Mouse (Mus musculus): Measurements from ENCODE around the gene Scaf1. TPM values are rescaled to one million over a fixed set of nuclear protein-coding genes. Genes with fewer than 3 reads are reported as not detected.
"Not testable (repeated sequence)": the region's sequence is repeated elsewhere in the genome, so short reads cannot be mapped to it uniquely, and the experiment has no call there.

Scaf1 gene
- polyA plus RNA-seq, 2 experiments: 11.0 to 16.9 TPM

DNA sequence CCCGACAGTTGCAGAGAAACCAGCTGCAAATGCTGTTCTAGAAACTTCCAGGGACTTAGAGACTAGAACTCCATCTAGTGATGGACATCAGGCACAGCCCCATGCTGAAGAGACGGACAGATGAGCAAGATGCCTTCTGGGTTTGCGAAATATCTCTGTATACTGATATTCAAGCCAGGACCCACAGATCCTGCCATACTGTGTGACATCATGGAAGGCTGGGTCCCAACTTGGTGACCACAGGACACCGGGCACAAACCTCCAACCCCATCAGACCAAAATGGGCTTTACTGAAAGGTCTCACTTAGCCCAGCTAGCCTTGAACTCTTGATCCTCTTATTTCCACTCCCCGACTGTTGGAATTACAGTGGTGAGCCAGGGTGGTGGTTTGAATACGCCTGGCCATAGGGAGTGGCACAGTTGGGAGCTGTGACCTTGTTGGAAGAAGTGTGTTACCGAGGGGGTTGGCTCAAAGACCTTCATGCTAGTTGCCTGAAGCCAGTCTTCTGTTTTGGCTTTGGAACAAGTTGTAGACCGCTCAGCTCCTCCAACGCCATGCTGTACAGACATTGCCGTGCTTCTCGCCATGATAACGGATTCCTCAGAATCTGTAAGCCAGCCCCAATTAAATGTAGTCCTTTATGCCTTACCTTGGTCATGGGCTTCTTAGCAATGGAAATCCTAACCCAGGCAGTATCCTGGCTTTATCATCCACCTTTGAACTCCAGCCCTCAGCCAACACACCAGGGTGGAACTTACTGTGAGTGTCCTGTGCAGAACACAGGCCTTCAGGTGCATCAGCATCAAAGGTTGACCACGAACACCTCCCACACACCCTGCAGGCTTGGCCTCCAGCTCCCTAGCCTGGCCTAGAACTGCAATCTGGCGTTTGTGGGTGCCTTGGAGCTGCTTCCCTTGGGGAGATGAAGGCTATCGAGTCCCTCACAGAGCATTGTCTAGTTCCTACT lies 8.4 kb upstream of the Scaf1 start:
- H3K9ac ChIP-seq (replicated peaks): no peak overlapping the region
- H3K36me3 ChIP-seq (replicated peaks; ENCODE audit: control insufficient read depth, insufficient read depth, low read depth): peaks cover 8% of the 10 kb centered on the region; the same call in 1 of the 2 replicates
- H3K4me2 ChIP-seq (ENCODE audit: low read depth): no peak overlapping the region
- H3K4me1 ChIP-seq (replicated peaks; ENCODE audit: control insufficient read depth in 2 of 2, insufficient read depth in 2 of 2, low read length in 1 of 2): 0 out of 4 replicates have a peak, but pooled peaks cover 0 to 3% of the 10 kb centered on the region in 2 experiments
- 69% methylated on average over 15 of the region's 15 CpGs for WGBS (ENCODE audit: insufficient replicate concordance)
- DNase-seq (ENCODE audit: low read depth in 3 of 3, low spot score in 3 of 3): no peak
- TF ChIP-seq EP300 (IDR thresholded peaks at IDR 0.05; ENCODE audit: low read depth) (no peak), CTCF (IDR thresholded peaks at IDR 0.05; ENCODE audit: low read depth) (no peak)
- no peak for ATAC-seq (ENCODE audit: insufficient read depth)
- no peak overlapping the region for H3K27ac ChIP-seq
- peaks cover under 1% of the 10 kb centered on the region; the same call in 1 of the 2 replicates for H3K27me3 ChIP-seq (ENCODE audit: control insufficient read depth, insufficient read depth, low read length)
- no peak overlapping the region for H3K4me3 ChIP-seq (ENCODE audit: insufficient read depth in 1 of 2, low read depth in 2 of 2, low read length in 2 of 2)
- H3K9me3 ChIP-seq (ENCODE audit: control insufficient read depth, low read length): no peaks in the 10 kb centered on the region

- not testable (repeated sequence) for H3K36me3 ChIP-seq (replicated peaks; ENCODE audit: control insufficient read depth, insufficient read depth, low read depth); H3K9me3 ChIP-seq (ENCODE audit: control insufficient read depth, low read length); H3K4me1 ChIP-seq (replicated peaks; ENCODE audit: control insufficient read depth in 2 of 2, insufficient read depth in 2 of 2, low read length in 1 of 2); H3K9ac ChIP-seq (replicated peaks); H3K4me3 ChIP-seq (ENCODE audit: insufficient read depth in 1 of 2, low read depth in 2 of 2, low read length in 2 of 2); H3K27ac ChIP-seq; ATAC-seq (ENCODE audit: insufficient read depth); H3K27me3 ChIP-seq (ENCODE audit: control insufficient read depth, insufficient read depth, low read length); H3K4me2 ChIP-seq (ENCODE audit: low read depth); DNase-seq (ENCODE audit: low read depth in 3 of 3, low spot score in 3 of 3)
- TF ChIP-seq CTCF (IDR thresholded peaks at IDR 0.05; ENCODE audit: low read depth): peak; percentile 49
- 53% methylated on average over 5 of the region's 5 CpGs for WGBS (ENCODE audit: insufficient replicate concordance)
Measured at GRCm38 (mm10) chr7:45023711-45024110, 7.5 kb upstream of the Scaf1 start.

- no peak for TF ChIP-seq CTCF (IDR thresholded peaks at IDR 0.05; ENCODE audit: low read depth)
- TF ChIP-seq EP300 (IDR thresholded peaks at IDR 0.05; ENCODE audit: low read depth): no peak
- Histone ChIP-seq H3K27ac (no peak overlapping the region), H3K4me3 (ENCODE audit: insufficient read depth in 1 of 2, low read depth in 2 of 2, low read length in 2 of 2) (no peak overlapping the region), H3K27me3 (ENCODE audit: control insufficient read depth, insufficient read depth, low read length) (peaks cover 13% of the 10 kb centered on the region; the same call in 1 of the 2 replicates), H3K9ac (replicated peaks) (no peak overlapping the region), H3K4me1 (replicated peaks; ENCODE audit: control insufficient read depth in 2 of 2, insufficient read depth in 2 of 2, low read length in 1 of 2) (peaks cover 5 to 17% of the 10 kb centered on the region in 2 experiments), H3K4me2 (ENCODE audit: low read depth) (no peak overlapping the region), H3K9me3 (ENCODE audit: control insufficient read depth, low read length) (no peaks in the 10 kb centered on the region), H3K36me3 (replicated peaks; ENCODE audit: control insufficient read depth, insufficient read depth, low read depth) (no peaks in the 10 kb centered on the region)
- 64% methylated on average over 9 of the region's 9 CpGs for WGBS (ENCODE audit: insufficient replicate concordance)
- no peak for ATAC-seq (ENCODE audit: insufficient read depth)
- no peak for DNase-seq (ENCODE audit: low read depth in 3 of 3, low spot score in 3 of 3)
Measured at GRCm38 (mm10) chr7:45020225-45020624, 4.1 kb upstream of the Scaf1 start.

GRCm38 (mm10) chr7:45019031-45019571 lies 2.9 kb upstream of the Scaf1 start:
- H3K36me3 ChIP-seq (replicated peaks; ENCODE audit: control insufficient read depth, insufficient read depth, low read depth): no peaks in the 10 kb centered on the region
- ATAC-seq (ENCODE audit: insufficient read depth): no peak
- 27% methylated on average over 8 of the region's 8 CpGs for WGBS (ENCODE audit: insufficient replicate concordance)
- peaks cover 12 to 25% of the 10 kb centered on the region in 2 experiments for H3K4me1 ChIP-seq (replicated peaks; ENCODE audit: control insufficient read depth in 2 of 2, insufficient read depth in 2 of 2, low read length in 1 of 2)
- TF ChIP-seq CTCF (IDR thresholded peaks at IDR 0.05; ENCODE audit: low read depth): no peak
- no peak for TF ChIP-seq EP300 (IDR thresholded peaks at IDR 0.05; ENCODE audit: low read depth)
- peaks cover 13% of the 10 kb centered on the region; the same call in 1 of the 2 replicates for H3K27me3 ChIP-seq (ENCODE audit: control insufficient read depth, insufficient read depth, low read length)
- H3K9me3 ChIP-seq (ENCODE audit: control insufficient read depth, low read length): no peaks in the 10 kb centered on the region
- no peak for DNase-seq (ENCODE audit: low read depth in 3 of 3, low spot score in 3 of 3)
- no peak overlapping the region for H3K27ac ChIP-seq
- no peak overlapping the region; a peak in 1 of 4 replicates for H3K4me3 ChIP-seq (ENCODE audit: insufficient read depth in 1 of 2, low read depth in 2 of 2, low read length in 2 of 2)
- H3K4me2 ChIP-seq (ENCODE audit: low read depth): peak overlapping the region; percentile 89
- no peak overlapping the region; the same call in 1 of the 2 replicates for H3K9ac ChIP-seq (replicated peaks)

All from liver, embryonic 14.5 days (tissue).